Mouse (Mus musculus) liver, embryonic 11.5 days (tissue): Measurements from ENCODE around the gene Fam166b. TPM values are rescaled to one million over a fixed set of nuclear protein-coding genes. Genes with fewer than 3 reads are reported as not detected.

ENCODE experiments used
- ATAC-seq: fragments of 200-750 bp; cut with Nextera tagmentation; replicated peaks from 2 replicates; pipeline ENCODE4 v1.8.0; 2017; ENCODE audit warnings: moderate number of reproducible peaks, mild to moderate bottlenecking, moderate TSS enrichment, moderate library complexity; ENCODE audit not compliant: low FRiP score
- DNase-seq: peaks from one replicate; pipeline ENCODE4 v3.0.0-alpha.2; 2017; ENCODE audit warnings: low spot score
- H3K27ac ChIP-seq: fragments of 300-500 bp; sonication (generic); 2 replicates; pipeline ENCODE4 v1.5.1; 2014; ENCODE audit warnings: mild to moderate bottlenecking, low read depth, low read length, control low read depth
- H3K27me3 ChIP-seq: fragments of 300-500 bp; sonication (generic); replicated peaks from 2 replicates; pipeline ENCODE4 v1.6.1; 2014; ENCODE audit warnings: low read length, mixed read lengths; ENCODE audit not compliant: control insufficient read depth, insufficient read depth
- H3K36me3 ChIP-seq: fragments of 300-500 bp; sonication (generic); 2 replicates; pipeline ENCODE4 v1.6.1; 2014; ENCODE audit warnings: mild to moderate bottlenecking, low read length, moderate library complexity, mixed read lengths; ENCODE audit not compliant: control insufficient read depth, insufficient read depth
- H3K4me1 ChIP-seq: fragments of 300-500 bp; sonication (generic); replicated peaks from 2 replicates; pipeline ENCODE4 v1.6.1; 2014; ENCODE audit warnings: low read length, mixed read lengths; ENCODE audit not compliant: control insufficient read depth, insufficient read depth
- H3K4me2 ChIP-seq: fragments of 300-500 bp; sonication (generic); 2 replicates; pipeline ENCODE4 v1.6.1; 2014; ENCODE audit warnings: mild to moderate bottlenecking, control low read depth, moderate library complexity
- H3K4me3 ChIP-seq: fragments of 300-500 bp; sonication (generic); 2 replicates; pipeline ENCODE4 v1.5.1; 2014; ENCODE audit warnings: low read depth, low read length, control low read depth
- H3K9ac ChIP-seq: fragments of 300-500 bp; sonication (generic); 2 replicates; pipeline ENCODE4 v1.6.1; 2014; ENCODE audit warnings: low read depth, low read length, control low read depth
- H3K9me3 ChIP-seq: fragments of 300-500 bp; sonication (generic); 2 replicates; pipeline ENCODE4 v1.6.1; 2016; ENCODE audit warnings: low read length, inconsistent platforms, mixed read lengths; ENCODE audit not compliant: control insufficient read depth
- WGBS: fragments of 180-500 bp; shearing (Covaris S2); extraction: QIAGEN DNeasy Blood & Tissue Kit; methylation state at CpG from one replicate; pipeline ENCODE4 v1.1.7; 2014; 5-methylcytosine and 5-hydroxymethylcytosine counted together
- polyA plus RNA-seq: library from polyadenylated mRNA; unstranded; fragments of >200 nt; fragmentation: Nextera tagmentation; extraction: Ambion mirVana; gene quantifications from 2 replicates; pipeline ENCODE4 v1.2.1, GENCODE M21; 2014

Gene Fam166b
- polyA plus RNA-seq, 1 experiment from 2014 or later = not detected

GRCm38 (mm10) chr4:43425648-43426380 lies 3.1 kb downstream of the Fam166b start:
- ATAC-seq (no peak), DNase-seq (no peak)
- WGBS = 19% methylated on average over 31 of the region's 31 CpGs
- peak overlapping the region; percentile 33 for H3K4me3 ChIP-seq
- no peak overlapping the region for H3K27ac ChIP-seq
- no peaks in the 10 kb centered on the region for H3K9me3 ChIP-seq
- H3K36me3 ChIP-seq = 0 out of 2 replicates have a peak, but pooled peaks cover 6% of the 10 kb centered on the region
- peaks cover 6% of the 10 kb centered on the region for H3K4me1 ChIP-seq
- peaks cover 64% of the 10 kb centered on the region for H3K27me3 ChIP-seq
- H3K9ac ChIP-seq = peak overlapping the region; percentile 39; the same call in 1 of the 2 replicates
- peak overlapping the region; percentile 61 for H3K4me2 ChIP-seq

- no peak for ATAC-seq
- Histone ChIP-seq H3K9ac (peak overlapping the region; percentile 39; the same call in 1 of the 2 replicates), H3K36me3 (0 out of 2 replicates have a peak, but pooled peaks cover 6% of the 10 kb centered on the region), H3K27ac (no peak overlapping the region), H3K4me3 (peak overlapping the region; percentile 33), H3K4me1 (peaks cover 6% of the 10 kb centered on the region), H3K27me3 (peaks cover 64% of the 10 kb centered on the region), H3K9me3 (no peaks in the 10 kb centered on the region), H3K4me2 (peak overlapping the region; percentile 61)
- DNase-seq = no peak
- WGBS = 21% methylated on average over 14 of the region's 14 CpGs
Observed at GRCm38 (mm10) chr4:43425197-43425596, 3.7 kb downstream of the Fam166b start.

GRCm38 (mm10) chr4:43424072-43424471 lies 4.9 kb downstream of the Fam166b start:
- Histone ChIP-seq H3K9ac (no peak overlapping the region), H3K4me3 (no peak overlapping the region), H3K9me3 (no peaks in the 10 kb centered on the region), H3K4me1 (peaks cover 6% of the 10 kb centered on the region), H3K4me2 (no peak overlapping the region), H3K27me3 (peaks cover 56% of the 10 kb centered on the region), H3K36me3 (0 out of 2 replicates have a peak, but pooled peaks cover 6% of the 10 kb centered on the region), H3K27ac (no peak overlapping the region)
- 62% methylated on average over 9 of the region's 9 CpGs for WGBS
- no peak for ATAC-seq
- DNase-seq = no peak

GRCm38 (mm10) chr4:43423267-43423934 lies 5.5 kb downstream of the Fam166b start:
- no peak overlapping the region for H3K4me2 ChIP-seq
- H3K27me3 ChIP-seq = peaks cover 49% of the 10 kb centered on the region
- WGBS = 82% methylated on average over 20 of the region's 20 CpGs
- no peak overlapping the region for H3K27ac ChIP-seq
- 0 out of 2 replicates have a peak, but pooled peaks cover 6% of the 10 kb centered on the region for H3K36me3 ChIP-seq
- no peaks in the 10 kb centered on the region for H3K9me3 ChIP-seq
- peaks cover 6% of the 10 kb centered on the region; the same call in 1 of the 2 replicates for H3K4me1 ChIP-seq
- ATAC-seq (no peak), DNase-seq (no peak)
- H3K4me3 ChIP-seq = no peak overlapping the region
- H3K9ac ChIP-seq = no peak overlapping the region

- DNase-seq (no peak), ATAC-seq (peak; percentile 48; the same call in 1 of the 2 replicates)
- peaks cover 32% of the 10 kb centered on the region for H3K27me3 ChIP-seq
- H3K4me3 ChIP-seq = no peak overlapping the region
- H3K9ac ChIP-seq = no peak overlapping the region
- no peaks in the 10 kb centered on the region for H3K9me3 ChIP-seq
- H3K4me2 ChIP-seq = no peak overlapping the region
- H3K36me3 ChIP-seq = 0 out of 2 replicates have a peak, but pooled peaks cover 6% of the 10 kb centered on the region
- H3K4me1 ChIP-seq = peaks cover 9% of the 10 kb centered on the region; the same call in 1 of the 2 replicates
- 66% methylated on average over 28 of the region's 28 CpGs for WGBS
- no peak overlapping the region for H3K27ac ChIP-seq
Observed at GRCm38 (mm10) chr4:43421632-43422240, 7.2 kb downstream of the Fam166b start.

GRCm38 (mm10) chr4:43420305-43420704 lies 8.6 kb downstream of the Fam166b start:
- H3K27ac ChIP-seq = no peak overlapping the region
- ATAC-seq (no peak), DNase-seq (no peak)
- H3K4me3 ChIP-seq = no peak overlapping the region
- no peak overlapping the region for H3K4me2 ChIP-seq
- H3K9ac ChIP-seq = no peak overlapping the region
- H3K4me1 ChIP-seq = peaks cover 3% of the 10 kb centered on the region; the same call in 1 of the 2 replicates
- no peaks in the 10 kb centered on the region for H3K9me3 ChIP-seq
- peaks cover 18% of the 10 kb centered on the region for H3K27me3 ChIP-seq
- peaks cover 6% of the 10 kb centered on the region; the same call in 1 of the 2 replicates for H3K36me3 ChIP-seq
- WGBS = 6% methylated on average over 6 of the region's 6 CpGs

GRCm38 (mm10) chr4:43419801-43420281 lies 9.1 kb downstream of the Fam166b start:
- Histone ChIP-seq H3K27me3 (peaks cover 13% of the 10 kb centered on the region), H3K36me3 (peaks cover 6% of the 10 kb centered on the region; the same call in 1 of the 2 replicates), H3K4me3 (no peak overlapping the region), H3K9ac (no peak overlapping the region), H3K9me3 (no peaks in the 10 kb centered on the region), H3K4me2 (no peak overlapping the region), H3K27ac (no peak overlapping the region), H3K4me1 (peaks cover 2% of the 10 kb centered on the region; the same call in 1 of the 2 replicates)
- ATAC-seq = no peak
- DNase-seq = no peak
- WGBS = 55% methylated on average over 9 of the region's 9 CpGs

- H3K27me3 ChIP-seq = peaks cover 6% of the 10 kb centered on the region
- WGBS = 58% methylated on average over 15 of the region's 15 CpGs
- H3K4me3 ChIP-seq = no peak overlapping the region
- ATAC-seq (no peak), DNase-seq (no peak)
- H3K9ac ChIP-seq = no peak overlapping the region
- no peaks in the 10 kb centered on the region for H3K9me3 ChIP-seq
- H3K27ac ChIP-seq = no peak overlapping the region
- H3K4me2 ChIP-seq = no peak overlapping the region
- H3K4me1 ChIP-seq = peaks cover 2% of the 10 kb centered on the region; the same call in 1 of the 2 replicates
- H3K36me3 ChIP-seq = peaks cover 6% of the 10 kb centered on the region; the same call in 1 of the 2 replicates
Observed at GRCm38 (mm10) chr4:43418973-43419656, 9.8 kb downstream of the Fam166b start.
